Mouse (Mus musculus) granulocyte monocyte progenitor cell, adult 5-6 weeks (primary cell): ENCODE measurements around the gene Gm9922. TPM values are rescaled to one million over a fixed set of nuclear protein-coding genes. Genes with fewer than 3 reads are reported as not detected.

Experiments
- ATAC-seq: replicated peaks from 2 replicates; pipeline ENCODE4 v1.8.0; 2016; ENCODE audit warnings: mild to moderate bottlenecking, moderate TSS enrichment, inconsistent platforms; ENCODE audit not compliant: poor library complexity, severe bottlenecking
- total RNA-seq, 2 experiments: library from RNA; stranded (forward) in 1 of 2; stranded (reverse) in 1 of 2; fragments of 200-712, 200-1000 nt in 1 of 2; fragments of >200 nt in 1 of 2; fragmentation: Nextera tagmentation in 1 of 2; gene quantifications; 2 replicates each; pipeline ENCODE4 v1.2.3; 2014 to 2017

Gm9922 gene
- total RNA-seq, 2 experiments from 2014 or later, result not detected

- no peak for ATAC-seq
Measured at GRCm38 (mm10) chr14:101688406-101688805, 41.2 kb downstream of the Gm9922 start.

DNA sequence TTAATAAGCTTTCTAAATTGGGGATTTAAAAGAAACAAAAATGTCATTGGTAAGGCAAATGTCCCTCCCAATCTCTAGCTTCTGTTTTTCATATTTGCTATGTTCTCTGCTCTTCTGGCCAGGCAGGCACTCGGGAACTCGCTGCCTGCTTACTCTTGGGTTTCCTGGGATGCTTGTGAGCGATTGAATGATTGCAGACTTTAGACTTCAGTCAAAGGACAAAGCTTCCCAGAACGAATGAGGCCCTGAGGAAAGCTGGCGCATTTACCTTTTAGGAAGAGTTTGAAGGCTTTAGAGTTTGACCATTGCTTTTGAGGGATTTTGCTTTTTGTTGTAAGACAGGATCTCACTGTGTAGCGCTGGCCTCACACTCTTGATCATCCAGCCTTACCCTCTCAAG, 41.9 kb downstream of the Gm9922 start:
- ATAC-seq, result no peak

Other genes with a start within 250 kb of the Gm9922 start
- gene Tbc1d4, start 120.6 kb downstream of the Gm9922 start, total RNA-seq (2014; fragmentation: Nextera tagmentation), result 11.1 and 14.7 TPM in 2 replicates
- 6.2 and 10.2 TPM in 2 replicates for gene Tbc1d4, start 120.6 kb downstream of the Gm9922 start, total RNA-seq (2017)
- gene Commd6, start 89.1 kb downstream of the Gm9922 start, total RNA-seq (2014; fragmentation: Nextera tagmentation), result 32.5 and 49.6 TPM in 2 replicates
- 27.4 and 28.2 TPM in 2 replicates for gene Commd6, start 89.1 kb downstream of the Gm9922 start, total RNA-seq (2017)
- gene Uchl3, start 75.8 kb downstream of the Gm9922 start, total RNA-seq (2014; fragmentation: Nextera tagmentation), result 77.2 and 95.6 TPM in 2 replicates
- 77.1 and 82.4 TPM in 2 replicates for gene Uchl3, start 75.8 kb downstream of the Gm9922 start, total RNA-seq (2017)
- 0.06 TPM in 1 of 2 replicates, not detected in the other for gene Lmo7, start 143 bp upstream of the Gm9922 start, total RNA-seq (2014; fragmentation: Nextera tagmentation)
- gene Lmo7, start 143 bp upstream of the Gm9922 start, total RNA-seq (2017), result 0.57 and 1.0 TPM in 2 replicates